Mouse (Mus musculus) left cerebral cortex, adult 18-20 months (tissue): ENCODE data around the gene Tuba1b. TPM values are rescaled to one million over a fixed set of nuclear protein-coding genes. Genes with fewer than 3 reads are reported as not detected.
"Not testable (repeated sequence)": the region's sequence is repeated elsewhere in the genome, so short reads cannot be mapped to it uniquely, and the experiment has no call there.

Experiments used
- DNase-seq, 2 experiments: peaks; one replicate each; pipeline ENCODE4 v3.0.0; 2021 to 2022; ENCODE audit warnings: low spot score in 2 of 2, mixed read lengths in 1 of 2
- total RNA-seq, 2 experiments: library from RNA; stranded (reverse); gene quantifications; 2 replicates each; pipeline ENCODE4 v1.2.3; 2021

The Tuba1b gene
- total RNA-seq, 2 experiments from 2014 or later, result 584 to 602 TPM

- DNase-seq, result no peak
Observed at GRCm38 (mm10) chr15:98927566-98927965, 6.8 kb downstream of the Tuba1b start.

GRCm38 (mm10) chr15:98924682-98925081 lies 9.7 kb downstream of the Tuba1b start:
- no peak for DNase-seq

- DNase-seq, result no peak
Observed at GRCm38 (mm10) chr15:98923031-98923537, 11.3 kb downstream of the Tuba1b start.

GRCm38 (mm10) chr15:98922581-98922980 lies 11.8 kb downstream of the Tuba1b start:
- DNase-seq, result no peak

- DNase-seq, result no peak
Observed at GRCm38 (mm10) chr15:98921510-98921909, 12.9 kb downstream of the Tuba1b start.

GRCm38 (mm10) chr15:98918499-98918895 lies 15.9 kb downstream of the Tuba1b start:
- not testable (repeated sequence) for DNase-seq

- DNase-seq, result peak; percentile 98 to 99
Observed at GRCm38 (mm10) chr15:98917538-98918498, 16.5 kb downstream of the Tuba1b start, which contains the start of gene Lmbr1l. Lmbr1l (minus strand) TSS chr15:98918231.

- no peak for DNase-seq
Observed at GRCm38 (mm10) chr15:98917091-98917490, 17.3 kb downstream of the Tuba1b start.

GRCm38 (mm10) chr15:98916016-98916415 lies 18.3 kb downstream of the Tuba1b start:
- DNase-seq, result no peak

GRCm38 (mm10) chr15:98914903-98915302 lies 19.5 kb downstream of the Tuba1b start:
- no peak for DNase-seq

- DNase-seq, result no peak
Observed at GRCm38 (mm10) chr15:98904692-98905091, 29.7 kb downstream of the Tuba1b start.

- no peak for DNase-seq
Observed at GRCm38 (mm10) chr15:98902600-98902999, 31.8 kb downstream of the Tuba1b start.

GRCm38 (mm10) chr15:98901530-98901929 lies 32.8 kb downstream of the Tuba1b start:
- no peak for DNase-seq

- no peak for DNase-seq
Observed at GRCm38 (mm10) chr15:98897928-98898800, 36.2 kb downstream of the Tuba1b start, which contains the start of gene Dhh. Dhh (minus strand) TSS chr15:98898540.

- DNase-seq, result no peak
Observed at GRCm38 (mm10) chr15:98897495-98897894, 36.9 kb downstream of the Tuba1b start.

GRCm38 (mm10) chr15:98895635-98896589 lies 38.5 kb downstream of the Tuba1b start:
- DNase-seq, result no peak

GRCm38 (mm10) chr15:98894746-98895634 lies 39.4 kb downstream of the Tuba1b start:
- no peak for DNase-seq

GRCm38 (mm10) chr15:98893940-98894745 lies 40.2 kb downstream of the Tuba1b start, which contains the start of gene Rhebl1:
Rhebl1 (minus strand) TSS chr15:98894540.
- peak; percentile 36 to 54 for DNase-seq
